Mouse (Mus musculus): ENCODE results near the gene Mrps18b. TPM values are rescaled to one million over a fixed set of nuclear protein-coding genes. Genes with fewer than 3 reads are reported as not detected.

Gene Mrps18b
- polyA plus RNA-seq, 1 experiment = 69.7 TPM

- no peak for TF ChIP-seq CTCF (IDR thresholded peaks at IDR 0.05; ENCODE audit: borderline replicate concordance, control insufficient read depth, extremely low read depth, insufficient read depth, low read length, poor library complexity)
- TF ChIP-seq POLR2A (IDR thresholded peaks at IDR 0.05; ENCODE audit: control insufficient read depth, extremely low read depth, insufficient read depth, low read length, poor library complexity) = no peak
- DNase-seq = no peak
- no peak overlapping the region for H3K4me3 ChIP-seq (ENCODE audit: control insufficient read depth, insufficient read depth, low read length)
- peaks cover 82% of the 10 kb centered on the region for H3K36me3 ChIP-seq (ENCODE audit: control insufficient read depth, insufficient read depth, low read length)
- H3K4me1 ChIP-seq (replicated peaks; ENCODE audit: control insufficient read depth, insufficient read depth, low read length) = no peaks in the 10 kb centered on the region
- H3K27ac ChIP-seq (ENCODE audit: control insufficient read depth, insufficient read depth, low read length) = no peak overlapping the region
- 89% methylated on average over 1 of the region's 1 CpGs for WGBS
- no peaks in the 10 kb centered on the region for H3K27me3 ChIP-seq (ENCODE audit: control insufficient read depth, insufficient read depth, low read length)
Measured at GRCm38 (mm10) chr17:35927471-35927870, 11.3 kb upstream of the Mrps18b start.

GRCm38 (mm10) chr17:35923281-35923680 lies 7.1 kb upstream of the Mrps18b start:
- Histone ChIP-seq H3K27me3 (ENCODE audit: control insufficient read depth, insufficient read depth, low read length) (no peaks in the 10 kb centered on the region), H3K27ac (ENCODE audit: control insufficient read depth, insufficient read depth, low read length) (no peak overlapping the region), H3K4me3 (ENCODE audit: control insufficient read depth, insufficient read depth, low read length) (no peak overlapping the region), H3K4me1 (replicated peaks; ENCODE audit: control insufficient read depth, insufficient read depth, low read length) (peaks cover 6% of the 10 kb centered on the region), H3K36me3 (ENCODE audit: control insufficient read depth, insufficient read depth, low read length) (peaks cover 53% of the 10 kb centered on the region)
- DNase-seq = no peak
- TF ChIP-seq POLR2A (IDR thresholded peaks at IDR 0.05; ENCODE audit: control insufficient read depth, extremely low read depth, insufficient read depth, low read length, poor library complexity) = no peak
- TF ChIP-seq CTCF (IDR thresholded peaks at IDR 0.05; ENCODE audit: borderline replicate concordance, control insufficient read depth, extremely low read depth, insufficient read depth, low read length, poor library complexity) = no peak
- WGBS = 94% methylated on average over 4 of the region's 4 CpGs

GRCm38 (mm10) chr17:35922566-35922965 lies 6.4 kb upstream of the Mrps18b start:
- no peaks in the 10 kb centered on the region for H3K27me3 ChIP-seq (ENCODE audit: control insufficient read depth, insufficient read depth, low read length)
- H3K4me3 ChIP-seq (ENCODE audit: control insufficient read depth, insufficient read depth, low read length) = no peak overlapping the region
- no peak for TF ChIP-seq CTCF (IDR thresholded peaks at IDR 0.05; ENCODE audit: borderline replicate concordance, control insufficient read depth, extremely low read depth, insufficient read depth, low read length, poor library complexity)
- TF ChIP-seq POLR2A (IDR thresholded peaks at IDR 0.05; ENCODE audit: control insufficient read depth, extremely low read depth, insufficient read depth, low read length, poor library complexity) = no peak
- DNase-seq = no peak
- 86% methylated on average over 3 of the region's 3 CpGs for WGBS
- H3K4me1 ChIP-seq (replicated peaks; ENCODE audit: control insufficient read depth, insufficient read depth, low read length) = peaks cover 6% of the 10 kb centered on the region
- H3K36me3 ChIP-seq (ENCODE audit: control insufficient read depth, insufficient read depth, low read length) = peaks cover 50% of the 10 kb centered on the region
- no peak overlapping the region for H3K27ac ChIP-seq (ENCODE audit: control insufficient read depth, insufficient read depth, low read length)

DNA sequence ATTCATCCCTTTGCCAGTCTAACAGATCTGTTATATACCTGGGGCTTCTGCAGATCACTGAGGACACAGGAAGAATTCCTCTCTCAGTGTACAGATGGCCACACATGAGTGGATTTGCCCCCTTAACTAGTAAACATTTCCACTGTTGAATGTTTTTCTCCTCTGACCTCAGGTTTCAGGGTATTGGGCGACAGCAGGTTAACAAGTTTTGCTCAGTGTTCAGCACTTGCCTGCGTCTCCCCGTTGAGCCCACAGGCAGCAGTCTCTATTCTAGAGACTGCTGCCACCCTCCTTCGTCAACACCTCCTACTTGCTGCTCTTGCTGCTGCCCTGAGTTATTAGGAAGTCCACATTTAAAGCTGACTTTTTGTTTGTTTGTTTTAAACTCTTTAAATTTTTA lies 5.5 kb upstream of the Mrps18b start:
- Histone ChIP-seq H3K4me3 (ENCODE audit: control insufficient read depth, insufficient read depth, low read length) (no peak overlapping the region), H3K27me3 (ENCODE audit: control insufficient read depth, insufficient read depth, low read length) (no peaks in the 10 kb centered on the region), H3K36me3 (ENCODE audit: control insufficient read depth, insufficient read depth, low read length) (peaks cover 48% of the 10 kb centered on the region), H3K27ac (ENCODE audit: control insufficient read depth, insufficient read depth, low read length) (no peak overlapping the region), H3K4me1 (replicated peaks; ENCODE audit: control insufficient read depth, insufficient read depth, low read length) (peaks cover 6% of the 10 kb centered on the region)
- no peak for TF ChIP-seq POLR2A (IDR thresholded peaks at IDR 0.05; ENCODE audit: control insufficient read depth, extremely low read depth, insufficient read depth, low read length, poor library complexity)
- no peak for TF ChIP-seq CTCF (IDR thresholded peaks at IDR 0.05; ENCODE audit: borderline replicate concordance, control insufficient read depth, extremely low read depth, insufficient read depth, low read length, poor library complexity)
- no peak for DNase-seq
- 95% methylated on average over 4 of the region's 4 CpGs for WGBS

- peaks cover 6% of the 10 kb centered on the region for H3K4me1 ChIP-seq (replicated peaks; ENCODE audit: control insufficient read depth, insufficient read depth, low read length)
- DNase-seq = peak; percentile 37
- H3K4me3 ChIP-seq (ENCODE audit: control insufficient read depth, insufficient read depth, low read length) = no peak overlapping the region
- whole genome bisulfite sequencing = 93% methylated on average over 5 of the region's 5 CpGs
- H3K27me3 ChIP-seq (ENCODE audit: control insufficient read depth, insufficient read depth, low read length) = no peaks in the 10 kb centered on the region
- peaks cover 41% of the 10 kb centered on the region for H3K36me3 ChIP-seq (ENCODE audit: control insufficient read depth, insufficient read depth, low read length)
- no peak overlapping the region for H3K27ac ChIP-seq (ENCODE audit: control insufficient read depth, insufficient read depth, low read length)
- no peak for TF ChIP-seq CTCF (IDR thresholded peaks at IDR 0.05; ENCODE audit: borderline replicate concordance, control insufficient read depth, extremely low read depth, insufficient read depth, low read length, poor library complexity)
- no peak for TF ChIP-seq POLR2A (IDR thresholded peaks at IDR 0.05; ENCODE audit: control insufficient read depth, extremely low read depth, insufficient read depth, low read length, poor library complexity)
Measured at GRCm38 (mm10) chr17:35920862-35921562, 4.8 kb upstream of the Mrps18b start.

GRCm38 (mm10) chr17:35920384-35920783 lies 4.2 kb upstream of the Mrps18b start:
- DNase-seq = no peak
- Histone ChIP-seq H3K4me3 (ENCODE audit: control insufficient read depth, insufficient read depth, low read length) (no peak overlapping the region), H3K27me3 (ENCODE audit: control insufficient read depth, insufficient read depth, low read length) (no peaks in the 10 kb centered on the region), H3K4me1 (replicated peaks; ENCODE audit: control insufficient read depth, insufficient read depth, low read length) (peaks cover 8% of the 10 kb centered on the region), H3K27ac (ENCODE audit: control insufficient read depth, insufficient read depth, low read length) (no peak overlapping the region), H3K36me3 (ENCODE audit: control insufficient read depth, insufficient read depth, low read length) (peaks cover 34% of the 10 kb centered on the region)
- TF ChIP-seq CTCF (IDR thresholded peaks at IDR 0.05; ENCODE audit: borderline replicate concordance, control insufficient read depth, extremely low read depth, insufficient read depth, low read length, poor library complexity) (no peak), POLR2A (IDR thresholded peaks at IDR 0.05; ENCODE audit: control insufficient read depth, extremely low read depth, insufficient read depth, low read length, poor library complexity) (no peak)
- 89% methylated on average over 1 of the region's 1 CpGs for WGBS
